Mouse (Mus musculus): Measurements from ENCODE around the gene Ankrd44.

The Ankrd44 gene

GRCm38 (mm10) chr1:54707888-54708565, 218.2 kb downstream of the Ankrd44 start:
- no peak for DNase-seq (ENCODE audit: low spot score in 2 of 2)

GRCm38 (mm10) chr1:54707036-54707887, 218.9 kb downstream of the Ankrd44 start:
- DNase-seq (ENCODE audit: low spot score in 2 of 2) = no peak

- DNase-seq (ENCODE audit: low spot score in 2 of 2) = no peak
Observed at GRCm38 (mm10) chr1:54706621-54707020, 219.6 kb downstream of the Ankrd44 start.

- no peak for DNase-seq (ENCODE audit: low spot score in 2 of 2)
Observed at GRCm38 (mm10) chr1:54703466-54703865, 222.7 kb downstream of the Ankrd44 start.

- no peak for DNase-seq (ENCODE audit: low spot score in 2 of 2)
Observed at GRCm38 (mm10) chr1:54702918-54703317, 223.3 kb downstream of the Ankrd44 start.

- DNase-seq (ENCODE audit: low spot score in 2 of 2) = no peak
Observed at GRCm38 (mm10) chr1:54695396-54695795, 230.8 kb downstream of the Ankrd44 start.

GRCm38 (mm10) chr1:54691824-54692223, 234.4 kb downstream of the Ankrd44 start:
- no peak for DNase-seq (ENCODE audit: low spot score in 2 of 2)

GRCm38 (mm10) chr1:54690291-54690965, 235.8 kb downstream of the Ankrd44 start:
- no peak for DNase-seq (ENCODE audit: low spot score in 2 of 2)

- no peak for DNase-seq (ENCODE audit: low spot score in 2 of 2)
Observed at GRCm38 (mm10) chr1:54688441-54688840, 237.7 kb downstream of the Ankrd44 start.

- DNase-seq (ENCODE audit: low spot score in 2 of 2) = no peak
Observed at GRCm38 (mm10) chr1:54684316-54684715, 241.9 kb downstream of the Ankrd44 start.

GRCm38 (mm10) chr1:54679556-54679955, 246.6 kb downstream of the Ankrd44 start:
- DNase-seq (ENCODE audit: low spot score in 2 of 2) = no peak

- DNase-seq (ENCODE audit: low spot score in 2 of 2) = no peak
Observed at GRCm38 (mm10) chr1:54678037-54678436, 248.2 kb downstream of the Ankrd44 start.

- no peak for DNase-seq (ENCODE audit: low spot score in 2 of 2)
Observed at GRCm38 (mm10) chr1:54675478-54675877, 250.7 kb downstream of the Ankrd44 start.

- no peak for DNase-seq (ENCODE audit: low spot score in 2 of 2)
Observed at GRCm38 (mm10) chr1:54667991-54668390, 258.2 kb downstream of the Ankrd44 start.

GRCm38 (mm10) chr1:54665582-54666405, 260.4 kb downstream of the Ankrd44 start:
- peak in 1 of 2 experiments; percentile 10 for DNase-seq (ENCODE audit: low spot score in 2 of 2)

GRCm38 (mm10) chr1:54665095-54665494, 261.1 kb downstream of the Ankrd44 start:
- no peak for DNase-seq (ENCODE audit: low spot score in 2 of 2)

- no peak for DNase-seq (ENCODE audit: low spot score in 2 of 2)
Observed at GRCm38 (mm10) chr1:54660674-54661073, 265.5 kb downstream of the Ankrd44 start.

GRCm38 (mm10) chr1:54658558-54658957, 267.6 kb downstream of the Ankrd44 start:
- DNase-seq (ENCODE audit: low spot score in 2 of 2) = no peak

GRCm38 (mm10) chr1:54648237-54648636, 277.9 kb downstream of the Ankrd44 start:
- no peak for DNase-seq (ENCODE audit: low spot score in 2 of 2)

GRCm38 (mm10) chr1:54647335-54647745, 278.8 kb downstream of the Ankrd44 start:
- DNase-seq (ENCODE audit: low spot score in 2 of 2) = no peak

- no peak for DNase-seq (ENCODE audit: low spot score in 2 of 2)
Observed at GRCm38 (mm10) chr1:54640184-54640795, 285.9 kb downstream of the Ankrd44 start.

Measured in urinary bladder, adult 18-20 months (tissue).